Mouse (Mus musculus) heart, adult 9 months (tissue): Measurements from ENCODE around the gene Cnga1.
A peak's percentile ranks its signal among the peaks of the same experiment; 100 is the strongest.
"Not testable (repeated sequence)": the region's sequence is repeated elsewhere in the genome, so short reads cannot be mapped to it uniquely, and the experiment has no call there.

Experiments used
- DNase-seq, 2 experiments: peaks; one replicate each; pipeline ENCODE4 v3.0.0; 2022; ENCODE audit warnings: low spot score in 2 of 2

Cnga1 gene

DNA sequence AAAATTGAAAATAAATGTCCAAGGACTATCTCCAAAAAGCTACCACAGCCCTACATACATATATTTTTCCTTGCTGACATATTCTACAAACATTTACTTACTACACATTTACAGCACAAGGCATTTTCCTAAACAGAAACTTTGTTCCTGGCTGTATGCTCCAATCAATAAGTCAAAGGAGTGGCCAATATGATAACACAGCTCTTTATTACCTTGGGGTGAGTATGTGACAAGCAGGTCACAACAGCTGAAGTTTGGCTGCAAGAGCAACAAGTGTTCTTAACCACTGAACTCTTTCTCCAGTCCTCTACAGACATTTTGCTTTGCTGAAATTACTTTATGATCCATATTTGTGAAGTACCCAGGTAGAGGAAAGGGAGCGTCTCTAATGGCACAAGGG lies 4.0 kb downstream of the Cnga1 start:
- DNase-seq, result no peak

DNA sequence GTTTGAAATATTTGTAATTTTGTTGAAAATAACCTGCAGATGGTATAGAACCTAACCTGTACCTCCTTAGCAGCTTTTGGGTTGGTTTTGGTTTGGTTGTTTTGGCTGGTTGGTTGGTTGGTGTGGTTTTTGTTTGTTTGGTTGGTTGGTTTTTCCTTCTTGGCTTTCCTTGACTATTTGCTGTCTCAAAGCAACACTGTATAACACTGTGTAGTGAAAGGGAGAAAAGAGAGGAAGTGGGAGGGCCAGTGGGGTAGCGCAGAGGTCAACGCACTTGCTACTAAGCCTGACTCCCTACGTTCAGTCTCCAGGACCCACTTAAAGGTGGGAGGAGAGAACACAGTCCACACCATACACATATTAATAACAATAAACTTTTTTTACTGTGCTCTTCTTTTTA lies 7.5 kb downstream of the Cnga1 start:
- DNase-seq, result no peak

DNA sequence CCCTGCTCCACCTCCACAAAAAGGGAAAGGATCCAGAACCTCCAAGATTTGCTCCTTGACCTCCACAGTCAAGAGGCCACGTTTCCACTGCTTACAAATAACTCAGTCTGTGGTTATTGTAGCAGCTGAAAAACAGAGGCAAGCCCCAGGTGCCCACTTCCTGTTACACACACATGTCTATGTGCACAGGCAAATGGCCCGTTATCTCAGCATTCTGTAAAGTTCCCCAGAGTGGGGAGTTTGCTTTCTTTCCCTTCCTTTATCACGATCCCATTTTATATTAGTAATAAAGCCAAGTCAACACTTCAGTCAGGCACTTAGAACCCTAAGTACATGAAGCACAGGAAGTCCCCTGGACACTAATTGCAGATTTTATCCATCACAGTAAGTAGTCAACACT lies 8.0 kb downstream of the Cnga1 start:
- DNase-seq, result no peak

DNA sequence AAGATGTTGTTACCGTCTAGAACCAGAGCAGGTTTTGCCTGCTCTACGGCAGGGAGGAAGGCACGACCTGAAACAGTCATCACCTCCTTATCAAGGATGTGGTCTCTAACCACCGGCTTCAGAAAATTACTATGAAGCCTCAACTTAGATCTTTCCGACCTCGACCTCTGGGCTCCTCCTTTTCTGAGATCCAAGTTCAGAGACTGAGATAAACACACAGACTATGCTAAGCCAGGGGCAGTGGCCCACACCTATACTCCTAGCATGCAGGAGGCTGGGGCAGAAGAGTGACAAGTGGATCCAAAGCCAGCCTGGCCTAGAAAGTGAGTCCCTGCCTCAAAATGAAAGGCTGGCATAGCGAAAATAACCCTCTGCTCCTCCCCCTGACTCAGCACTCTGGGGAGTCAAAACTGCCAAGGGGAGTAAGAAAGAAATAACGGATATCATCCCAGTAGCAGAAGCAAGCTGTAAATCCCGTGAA lies 9.2 kb downstream of the Cnga1 start:
- no peak for DNase-seq

DNA sequence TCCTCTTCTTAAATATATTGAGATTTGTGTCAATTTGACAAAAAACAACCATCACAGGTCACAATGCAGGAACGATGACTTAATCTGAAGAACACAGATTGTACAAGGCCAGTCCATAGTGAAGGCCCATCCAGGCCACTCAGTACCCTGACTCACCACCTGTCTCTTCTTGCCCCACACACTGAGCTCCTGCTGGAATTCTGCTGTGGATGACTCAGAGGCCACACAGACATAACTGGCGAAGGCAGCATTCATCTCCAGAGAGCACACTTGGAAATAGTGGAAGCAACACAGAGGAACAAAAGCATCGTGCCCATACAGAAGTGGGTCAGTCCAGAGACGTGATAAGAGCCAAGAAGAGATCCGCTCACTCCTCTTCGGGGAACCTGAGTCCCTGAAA lies 14.0 kb downstream of the Cnga1 start:
- DNase-seq, result no peak

DNA sequence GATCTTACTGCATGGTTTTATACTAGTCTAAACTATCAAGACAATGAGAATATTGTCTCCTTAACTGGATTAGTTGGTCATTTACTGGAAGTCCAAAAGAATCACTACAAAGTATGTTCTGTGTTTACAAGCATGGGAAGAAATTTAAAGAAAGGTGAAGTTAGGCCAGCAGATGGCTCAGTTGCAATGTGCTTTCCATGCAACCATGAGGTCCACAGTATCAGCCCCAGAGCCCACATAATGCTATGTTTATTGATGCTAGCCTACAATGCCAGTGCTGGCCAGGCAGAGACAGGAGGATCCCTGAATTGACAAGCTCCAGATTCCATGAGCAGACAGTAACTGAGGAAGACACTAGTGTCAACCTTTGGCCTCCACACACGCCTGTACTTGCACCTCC lies 23.1 kb downstream of the Cnga1 start:
- no peak for DNase-seq

DNA sequence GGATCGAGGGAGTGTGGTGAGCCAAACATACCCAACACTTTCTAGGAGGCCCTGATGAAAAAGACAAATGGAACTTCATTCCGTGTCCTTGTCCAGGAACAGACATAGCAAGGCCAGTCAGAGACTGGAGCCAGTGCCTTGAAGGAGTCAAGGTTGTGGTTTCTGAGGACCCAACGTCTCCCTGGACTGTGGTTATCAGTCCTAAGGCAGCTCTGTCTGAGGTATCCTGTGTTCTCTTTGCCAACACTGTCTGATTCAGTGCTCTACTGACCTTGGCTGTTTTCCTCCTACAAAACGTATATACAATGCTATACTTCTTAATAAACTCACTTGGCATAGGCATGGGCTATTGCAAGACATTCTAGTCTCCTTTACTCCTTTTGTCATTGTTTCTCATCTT lies 26.7 kb downstream of the Cnga1 start:
- DNase-seq, result no peak

DNA sequence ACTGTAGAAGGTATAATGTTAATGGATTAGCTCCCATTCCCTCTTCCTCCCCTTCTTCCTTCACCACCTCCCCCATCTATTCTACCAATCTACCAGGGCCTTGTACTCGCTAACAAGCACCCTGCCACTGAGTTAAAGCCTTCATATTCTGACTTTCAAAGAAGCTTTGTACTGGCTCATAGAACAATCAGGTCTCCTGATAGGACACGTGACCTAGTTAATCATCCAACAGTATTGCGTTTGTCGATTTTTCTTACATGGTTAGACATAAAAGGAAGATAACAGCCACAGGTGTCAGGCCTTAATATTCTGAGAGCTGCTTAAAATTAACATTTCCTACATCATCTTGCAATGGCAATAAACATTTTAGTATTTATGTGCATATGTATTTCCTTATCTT lies 40.9 kb downstream of the Cnga1 start:
- no peak for DNase-seq

DNA sequence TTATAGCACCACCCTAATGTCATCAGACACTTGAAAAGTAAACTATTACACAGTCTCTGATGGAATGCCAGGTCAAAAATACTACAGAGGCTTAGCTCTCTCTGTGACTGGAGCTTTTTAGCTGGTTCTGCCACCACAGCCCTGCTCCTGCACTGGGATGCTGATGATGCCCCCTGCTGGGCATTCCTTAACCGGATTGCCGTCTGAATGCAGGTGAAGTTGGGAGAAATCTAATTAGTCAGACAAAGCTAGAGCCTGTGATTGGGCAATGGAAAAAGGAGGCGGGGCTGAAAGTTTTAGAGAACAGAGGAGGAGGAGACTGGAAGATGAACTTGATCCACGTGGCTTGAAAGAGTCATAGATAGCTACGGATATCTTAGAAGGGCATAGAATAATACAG lies 43.1 kb downstream of the Cnga1 start:
- DNase-seq, result peak; percentile 8 to 36

DNA sequence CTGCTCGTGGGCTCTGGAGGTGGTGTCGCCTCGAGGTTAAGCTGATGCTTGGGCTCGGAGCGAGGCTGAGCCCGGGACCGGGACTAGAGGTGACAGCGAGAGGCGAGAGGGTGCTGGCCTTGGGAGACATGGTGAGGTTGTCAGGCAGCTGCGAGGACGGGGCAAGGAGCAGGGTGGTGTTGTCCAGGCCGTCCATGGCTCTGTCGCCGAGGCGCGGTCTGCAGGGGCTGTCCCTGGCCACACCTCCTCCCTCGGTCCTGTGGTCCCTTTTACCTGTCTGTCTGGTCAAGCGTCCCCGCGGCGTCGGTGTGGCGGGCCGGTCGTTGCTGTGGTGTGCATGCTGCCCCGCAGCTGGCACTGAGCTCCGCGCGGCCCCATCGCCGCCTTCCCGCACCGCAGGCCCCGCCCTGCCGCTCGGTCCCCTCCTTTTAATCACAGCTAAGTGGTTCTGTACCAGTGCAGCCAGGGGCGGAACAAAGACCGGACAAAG lies 56.8 kb downstream of the Cnga1 start, which contains the start of gene Gm5868:
Gene Gm5868 (minus strand): TSS at position 360 of the 490 bp plus-strand sequence.
- DNase-seq, result no peak

DNA sequence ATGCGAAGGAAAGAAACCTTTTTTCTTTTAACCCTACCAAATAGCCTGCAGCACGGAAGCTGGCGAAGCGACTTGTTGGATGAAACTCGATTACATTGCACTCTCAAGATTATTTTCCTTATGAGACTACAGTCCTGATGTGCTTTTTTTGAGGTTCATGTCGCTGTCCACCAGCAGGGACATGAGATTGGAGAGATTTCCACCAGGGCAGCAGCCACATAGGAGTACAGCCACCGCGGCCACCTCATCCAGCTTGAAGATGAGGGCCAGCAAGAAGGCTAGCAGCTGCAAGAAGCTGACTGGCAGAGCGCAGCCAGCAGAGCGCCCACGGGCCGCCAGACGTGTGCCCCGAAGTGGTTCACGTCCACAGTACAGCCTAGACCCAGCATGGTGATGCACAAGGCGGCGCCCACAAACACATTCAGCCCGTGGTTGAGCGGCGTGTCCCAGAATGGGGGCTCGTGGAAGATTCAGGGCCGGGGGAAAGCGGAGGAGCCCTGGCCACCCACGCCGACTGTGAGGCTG lies 57.3 kb downstream of the Cnga1 start:
- DNase-seq, result not testable (repeated sequence)

DNA sequence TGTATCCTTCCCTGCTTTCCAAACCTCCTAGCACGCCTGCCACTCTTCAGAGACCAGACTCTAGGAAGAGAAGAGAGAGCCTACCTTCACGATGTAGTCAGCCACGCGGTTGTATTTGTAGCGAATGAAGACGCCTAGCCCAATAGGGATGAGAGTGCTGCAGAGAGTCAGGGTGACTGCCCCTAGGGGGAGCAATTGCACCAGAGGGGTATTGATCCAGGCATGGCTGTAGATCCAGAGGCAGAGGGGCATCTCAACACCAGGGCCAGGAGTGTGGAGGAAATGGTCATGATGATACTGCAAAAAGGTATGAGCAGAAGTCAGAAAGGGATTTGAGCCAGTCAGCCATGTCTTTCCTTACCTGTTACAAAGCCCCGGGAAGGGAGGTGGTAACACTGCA lies 58.0 kb downstream of the Cnga1 start:
- DNase-seq, result not testable (repeated sequence)

DNA sequence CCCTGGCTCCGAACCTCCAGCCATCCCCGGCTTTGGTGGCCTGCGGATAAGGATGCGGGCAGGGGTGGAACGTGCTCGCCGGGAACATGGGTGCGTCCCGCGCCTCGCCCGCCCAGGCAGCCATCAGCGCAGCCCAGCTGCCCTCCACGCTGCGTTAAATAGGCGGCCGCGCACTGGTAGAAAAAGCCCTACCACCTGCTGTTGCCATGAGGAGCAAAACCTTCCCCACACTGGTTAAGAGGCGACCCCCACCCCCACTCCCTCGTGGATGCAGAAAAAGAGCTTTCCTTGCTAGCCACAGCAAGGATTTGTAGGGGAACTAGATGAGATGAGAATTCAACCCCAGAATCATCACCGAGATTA lies 63.1 kb downstream of the Cnga1 start, which contains the start of gene Zar1:
Gene Zar1 (minus strand): TSS at position 285 of the 363 bp plus-strand sequence.
- not testable (repeated sequence) for DNase-seq

DNA sequence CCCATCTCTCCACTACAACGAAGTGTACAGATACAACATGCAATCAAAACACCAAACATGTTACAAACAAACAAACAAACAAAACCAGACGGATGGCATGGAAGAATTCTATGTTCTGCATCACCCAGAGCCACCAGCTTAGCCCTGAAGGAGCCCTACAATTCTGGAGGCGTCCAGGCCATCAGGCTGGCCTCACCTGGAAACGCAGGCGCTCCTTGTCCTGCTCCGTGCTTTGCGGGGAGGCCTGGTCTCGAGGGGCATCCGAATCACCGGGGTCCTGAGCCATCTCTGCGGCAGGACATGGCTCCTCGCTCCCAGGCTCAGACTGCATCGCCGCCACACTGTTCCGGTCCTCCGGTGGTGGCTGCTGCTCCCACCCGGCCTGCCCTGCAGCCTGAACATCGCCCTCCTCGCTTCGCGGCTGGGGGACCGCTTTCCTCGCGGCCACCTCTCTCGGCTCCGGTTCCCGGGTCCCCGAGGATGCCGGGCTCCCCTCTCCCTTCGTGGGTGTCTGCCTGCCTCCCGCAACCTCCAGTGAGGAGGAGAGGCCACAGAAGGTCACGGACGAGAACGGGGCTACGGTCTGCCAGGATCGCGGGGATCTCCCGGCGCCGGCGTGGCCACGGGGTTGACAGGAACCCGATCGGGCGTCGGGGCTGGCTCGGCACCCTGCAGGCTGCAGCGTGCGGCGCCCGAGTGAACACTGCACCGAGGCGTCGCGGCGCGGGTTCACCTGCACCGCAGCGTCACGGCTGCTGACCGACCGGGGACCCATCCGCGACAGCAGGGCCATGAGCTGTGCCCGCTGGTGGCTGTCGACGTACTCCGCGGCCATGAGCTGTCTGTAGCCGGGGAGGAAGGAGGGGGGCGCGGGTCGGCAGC lies 63.7 kb downstream of the Cnga1 start:
- not testable (repeated sequence) for DNase-seq

DNA sequence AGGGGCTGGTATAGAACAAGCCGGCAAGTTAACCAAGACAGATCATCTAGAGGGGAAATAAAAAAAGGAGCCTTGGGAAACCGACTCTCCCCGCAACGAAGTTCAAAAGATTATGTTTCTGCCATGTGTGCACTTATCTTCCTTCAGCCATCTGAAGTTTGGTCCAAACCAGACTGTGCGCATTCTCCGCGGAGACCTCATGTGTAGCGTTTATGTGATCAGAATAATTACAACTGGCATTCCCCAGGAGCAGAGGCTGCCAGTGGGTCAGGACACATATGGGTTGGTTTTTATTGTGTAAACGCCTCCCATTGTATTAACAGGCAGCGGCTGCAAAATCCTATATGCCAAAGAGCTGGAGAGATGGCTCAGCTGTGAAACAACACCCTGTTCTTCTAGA lies 64.5 kb downstream of the Cnga1 start:
- not testable (repeated sequence) for DNase-seq

DNA sequence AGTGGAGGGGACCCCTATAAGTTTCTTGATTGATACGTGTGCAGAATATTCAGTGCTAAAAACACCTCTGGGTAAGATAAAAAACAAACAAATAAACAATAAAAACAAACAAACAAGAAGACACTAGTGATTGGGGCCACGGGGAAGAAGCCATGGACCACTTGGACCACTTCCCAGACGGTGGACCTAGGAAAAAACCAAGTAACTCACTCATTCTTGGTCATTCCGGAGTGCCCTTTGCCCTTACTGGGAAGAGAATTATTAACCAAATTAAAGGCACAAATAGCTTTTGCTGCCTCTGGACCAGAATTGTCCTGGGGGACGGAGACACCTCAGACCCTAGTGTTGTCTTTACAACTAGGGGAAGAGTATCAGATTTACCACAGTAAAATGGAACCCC lies 78.5 kb downstream of the Cnga1 start:
- no peak for DNase-seq

DNA sequence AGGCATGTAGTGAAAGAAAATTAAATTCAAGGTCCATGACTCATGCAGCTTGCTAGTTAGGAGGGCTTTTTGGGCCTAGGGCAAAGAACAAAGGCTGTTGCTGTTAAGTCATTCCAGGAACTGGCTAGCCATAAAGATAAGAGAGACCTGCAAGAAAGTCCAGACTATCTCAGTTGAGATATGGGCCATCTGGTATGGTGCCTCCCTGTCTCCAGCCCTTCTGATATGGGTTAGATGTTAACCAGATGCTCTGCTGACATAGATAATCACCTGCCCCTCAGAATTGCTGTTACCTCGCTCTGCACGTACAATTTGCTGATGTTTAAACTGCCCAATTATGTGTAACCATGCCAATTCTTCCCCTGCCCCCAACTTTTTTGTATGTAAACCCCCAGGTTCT lies 80.9 kb downstream of the Cnga1 start:
- not testable (repeated sequence) for DNase-seq

DNA sequence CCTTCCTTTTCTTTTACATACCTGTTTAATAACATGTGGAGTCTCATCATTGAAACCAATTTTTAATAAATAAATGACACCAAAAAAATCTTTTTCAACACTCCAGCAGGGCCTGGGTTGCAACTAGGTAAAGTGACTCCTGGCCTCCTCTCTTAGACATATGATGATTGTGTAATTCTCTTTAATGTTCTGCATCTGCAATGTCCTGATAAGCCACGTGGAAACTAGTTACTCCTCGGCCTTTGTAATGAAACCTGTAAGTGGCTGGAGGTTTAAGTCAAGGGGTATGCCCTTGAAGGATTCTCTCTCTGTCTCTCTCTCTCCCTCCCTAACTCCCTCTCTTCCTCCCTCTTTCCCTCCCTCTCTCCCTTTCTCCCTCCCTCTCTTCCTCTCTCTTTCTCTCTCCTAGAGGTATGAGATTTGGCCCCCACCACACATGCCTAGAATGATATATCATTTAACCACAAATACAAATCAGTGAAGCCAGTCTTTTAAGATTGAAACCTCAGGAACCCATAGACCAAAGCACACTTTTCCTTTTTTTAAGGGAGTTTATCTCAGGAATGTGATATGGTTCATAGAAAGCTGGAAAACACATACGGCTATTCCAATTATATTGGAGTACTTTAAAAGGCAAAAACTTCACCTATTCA lies 83.0 kb downstream of the Cnga1 start:
- no peak for DNase-seq

DNA sequence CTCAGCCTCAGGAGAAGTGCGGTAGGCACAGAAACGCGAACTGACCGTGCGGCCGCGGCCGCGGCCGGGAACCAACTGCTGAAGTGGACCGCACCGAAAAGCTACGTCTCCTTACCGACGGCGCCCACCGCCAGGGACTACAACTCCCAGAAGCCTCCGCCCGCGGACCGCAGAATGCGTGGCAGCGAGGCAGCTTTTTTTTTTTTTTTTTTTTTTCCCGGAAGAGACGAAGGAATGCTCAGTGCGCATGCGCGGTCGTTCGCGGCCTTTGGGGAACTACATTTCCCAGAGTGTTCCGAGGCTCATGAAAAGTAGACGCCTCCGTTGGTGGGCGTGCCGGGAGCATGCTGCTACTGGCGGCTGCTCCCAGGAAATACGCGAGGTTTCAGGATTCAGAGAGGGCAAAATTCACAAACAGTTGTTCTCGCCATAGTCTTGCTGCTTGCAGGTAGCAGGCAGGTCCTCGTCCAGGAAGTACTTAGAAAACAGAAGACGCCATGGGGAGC lies 84.5 kb downstream of the Cnga1 start, which contains the start of gene Nfxl1:
Gene Nfxl1 (minus strand): TSS at position 141 of the 506 bp plus-strand sequence.
- DNase-seq, result peak; percentile 90 to 96

DNA sequence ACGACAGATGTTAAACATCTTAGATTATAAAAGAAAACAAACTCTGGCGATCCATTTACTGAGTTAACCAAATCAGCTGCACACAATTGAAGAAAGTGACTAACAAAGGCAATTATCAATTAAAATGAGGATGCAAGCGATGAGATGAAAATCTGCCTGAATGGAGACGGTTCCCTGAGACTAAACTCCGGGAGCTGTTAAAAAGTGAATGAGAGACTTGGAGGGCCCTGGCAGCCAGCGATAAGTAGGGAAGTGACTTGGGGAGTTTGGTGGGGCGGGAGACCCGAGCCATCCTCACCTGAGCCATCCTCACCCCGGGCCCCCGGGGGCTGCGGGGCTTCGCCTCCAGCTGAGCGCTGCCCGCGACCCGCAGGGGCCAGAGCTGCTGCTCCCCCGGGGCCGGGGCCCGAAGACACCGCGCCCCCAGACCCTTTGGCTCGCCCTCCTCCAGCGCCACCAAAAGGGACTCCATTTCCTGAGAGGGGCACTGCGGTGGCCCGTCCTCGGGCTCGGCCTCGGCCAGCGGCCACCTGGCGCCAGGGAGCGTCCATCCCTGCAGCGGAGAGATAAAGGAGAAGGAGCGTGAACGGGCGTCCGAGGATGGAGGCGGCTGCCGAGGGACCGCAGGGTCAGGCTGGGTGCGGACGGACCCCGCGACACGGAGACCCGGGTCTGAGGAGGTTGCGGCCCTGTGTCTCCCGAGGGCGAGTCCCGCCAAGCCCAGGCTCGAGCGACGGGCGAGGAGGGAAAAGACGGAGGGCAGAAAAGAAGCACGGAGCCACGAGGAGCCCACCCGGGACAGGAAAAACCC lies 85.2 kb downstream of the Cnga1 start:
- DNase-seq, result peak; percentile 31 to 37

DNA sequence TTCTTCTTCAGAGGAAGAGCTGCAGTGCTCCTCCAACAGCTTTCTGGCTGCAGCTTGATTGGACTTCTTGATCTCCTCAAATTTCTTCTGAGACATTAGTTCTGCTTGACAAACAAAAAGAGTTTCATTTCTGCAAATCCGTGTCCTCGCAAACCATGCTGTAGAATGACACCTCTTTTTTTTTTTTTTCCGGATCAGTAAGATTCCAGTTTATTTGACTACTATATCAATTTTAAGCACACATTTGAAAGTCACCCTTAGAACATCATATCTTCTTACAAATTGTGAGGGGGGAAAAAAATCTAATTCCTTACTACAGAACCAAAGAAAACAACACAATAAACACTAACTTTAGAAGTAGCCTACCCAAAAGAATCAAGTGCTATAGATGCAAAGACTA lies 87.8 kb downstream of the Cnga1 start:
- DNase-seq, result no peak
